8 mouse cellular contexts compared by ENCODE assay signal in the genomic region with DNA sequence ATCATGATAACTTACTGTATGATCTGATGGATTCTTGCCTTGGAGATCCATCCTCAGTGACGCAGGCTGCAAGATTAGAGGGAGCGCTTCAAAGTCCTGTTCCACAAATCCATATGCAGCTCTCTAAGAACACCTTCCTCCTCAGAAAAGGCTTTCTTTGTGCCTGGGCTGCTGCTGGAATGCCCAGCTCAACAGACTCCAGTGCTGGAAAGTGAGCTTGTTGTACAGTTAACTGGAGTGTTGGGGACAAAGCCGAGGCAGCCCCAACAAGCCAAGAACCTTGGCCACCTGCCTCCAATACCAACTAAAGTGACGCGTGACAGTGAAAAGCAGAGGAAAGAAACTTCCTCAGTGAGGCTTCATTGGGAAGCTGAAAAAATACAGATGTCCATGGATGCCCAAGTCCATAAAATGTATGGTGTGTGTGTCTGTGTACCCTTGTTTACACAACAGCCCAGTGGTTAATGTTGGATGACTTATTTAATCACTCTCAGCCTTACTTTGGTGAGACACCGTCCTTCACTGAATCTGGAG. TPM values are rescaled to one million over a fixed set of nuclear protein-coding genes. Genes with fewer than 3 reads are reported as not detected.
DNase-seq lines count a peak whose midpoint lies in the region; ATAC-seq and TF ChIP-seq lines count a peak whose summit lies in the region.

No protein-coding gene starts in this region.

- 62% methylated on average over 6 of the region's 6 CpGs for WGBS in forebrain, embryonic 10.5 days
- 31% methylated on average over 6 of the region's 6 CpGs for WGBS in intestine, embryonic 14.5 days
- WGBS in midbrain, embryonic 14.5 days = 38% methylated on average over 6 of the region's 6 CpGs

- intact Hi-C loops in heart, postnatal 25 days (cut with DNase I) = no loop called here
- intact Hi-C loops in gastrocnemius, postnatal 36 days (cut with DNase I) = no loop called here

- peaks cover 11 to 31% of the 10 kb centered on the region in 2 experiments for H3K4me1 ChIP-seq in ES-E14 (ENCODE audit: control insufficient read depth in 2 of 2, insufficient read depth in 2 of 2, low read length in 2 of 2, poor library complexity in 1 of 2)
- peaks cover 42% of the 10 kb centered on the region for H3K4me1 ChIP-seq in forebrain, embryonic 10.5 days
- peaks cover 19% of the 10 kb centered on the region for H3K4me1 ChIP-seq in intestine, embryonic 14.5 days (replicated peaks; ENCODE audit: control insufficient read depth, insufficient read depth, low read length)
- H3K4me1 ChIP-seq in midbrain, embryonic 14.5 days (ENCODE audit: control insufficient read depth, insufficient read depth, low read length) = peaks cover 20% of the 10 kb centered on the region; the same call in 1 of the 2 replicates

- H3K4me3 ChIP-seq in ES-E14 (ENCODE audit: insufficient read depth in 1 of 2, low read depth in 1 of 2, low read length in 2 of 2, poor library complexity in 1 of 2, severe bottlenecking in 1 of 2) = peak overlapping the region; percentile 19 to 74; a peak in 3 of 4 replicates
- H3K4me3 ChIP-seq in forebrain, embryonic 10.5 days = peak overlapping the region; percentile 49
- H3K4me3 ChIP-seq in intestine, embryonic 14.5 days (ENCODE audit: low read depth, low read length) = peak overlapping the region; percentile 68
- peak overlapping the region; percentile 53 for H3K4me3 ChIP-seq in midbrain, embryonic 14.5 days (replicated peaks; ENCODE audit: low read depth, low read length)

- in situ Hi-C loops in ES-E14 (cut with MboI; ENCODE audit: low sequenced_read_pairs in 2 of 2, unreplicated experiment in 2 of 2) = no loop called here

- peak overlapping the region; percentile 57 for H3K4me2 ChIP-seq in intestine, embryonic 14.5 days (ENCODE audit: low read length)
- H3K4me2 ChIP-seq in midbrain, embryonic 14.5 days (ENCODE audit: low read length) = peak overlapping the region; percentile 78

- no peak for ATAC-seq in intestine, embryonic 14.5 days (replicated peaks; ENCODE audit: low FRiP score, low TSS enrichment, low read depth)
- no peak for ATAC-seq in midbrain, embryonic 14.5 days (ENCODE audit: low FRiP score, low TSS enrichment)

- H3K36me3 ChIP-seq in ES-E14 (ENCODE audit: control insufficient read depth, insufficient read depth, low read length, poor library complexity, severe bottlenecking) = no peaks in the 10 kb centered on the region
- no peaks in the 10 kb centered on the region for H3K36me3 ChIP-seq in forebrain, embryonic 10.5 days (replicated peaks)
- no peaks in the 10 kb centered on the region for H3K36me3 ChIP-seq in intestine, embryonic 14.5 days (ENCODE audit: control insufficient read depth, insufficient read depth, low read length)
- H3K36me3 ChIP-seq in midbrain, embryonic 14.5 days (ENCODE audit: control insufficient read depth, insufficient read depth, low read length) = no peaks in the 10 kb centered on the region

- no peaks in the 10 kb centered on the region for H3K27me3 ChIP-seq in forebrain, embryonic 10.5 days (ENCODE audit: poor library complexity, severe bottlenecking)
- no peaks in the 10 kb centered on the region for H3K27me3 ChIP-seq in intestine, embryonic 14.5 days (replicated peaks; ENCODE audit: control insufficient read depth, insufficient read depth, low read length)
- no peaks in the 10 kb centered on the region for H3K27me3 ChIP-seq in midbrain, embryonic 14.5 days (ENCODE audit: control insufficient read depth, insufficient read depth, low read length)

- H3K9me3 ChIP-seq in ES-E14 (ENCODE audit: control insufficient read depth, insufficient read depth, low read depth, low read length) = no peaks in the 10 kb centered on the region
- H3K9me3 ChIP-seq in forebrain, embryonic 10.5 days = no peaks in the 10 kb centered on the region
- no peaks in the 10 kb centered on the region for H3K9me3 ChIP-seq in intestine, embryonic 14.5 days (ENCODE audit: control insufficient read depth, low read length)
- H3K9me3 ChIP-seq in midbrain, embryonic 14.5 days (ENCODE audit: control insufficient read depth, low read length) = no peaks in the 10 kb centered on the region

- no peak overlapping the region for H3K27ac ChIP-seq in ES-E14 (ENCODE audit: insufficient read depth, low read depth, low read length, poor library complexity, severe bottlenecking)
- H3K27ac ChIP-seq in forebrain, embryonic 10.5 days = peak overlapping the region; percentile 70; the same call in 1 of the 2 replicates
- 0 out of 2 replicates have a peak overlapping the region, but pooled peaks have one; percentile 80 for H3K27ac ChIP-seq in intestine, embryonic 14.5 days (ENCODE audit: low read depth)
- H3K27ac ChIP-seq in midbrain, embryonic 14.5 days (replicated peaks; ENCODE audit: low read depth, low read length) = peak overlapping the region; percentile 71

- peak; percentile 21 to 32 for DNase-seq in heart, adult 18-20 months
- DNase-seq in heart, postnatal 25 days (ENCODE audit: low spot score) = no peak
- no peak for DNase-seq in ES-E14 (ENCODE audit: low read depth, low spot score)
- no peak for DNase-seq in forebrain, embryonic 10.5 days (ENCODE audit: extremely low spot score, low spot score)
- DNase-seq in intestine, embryonic 14.5 days (ENCODE audit: low spot score) = no peak
- peak; percentile 29 for DNase-seq in midbrain, embryonic 14.5 days
- no peak for DNase-seq in MN1 (ENCODE audit: low spot score)
- DNase-seq in gastrocnemius, postnatal 36 days = no peak

- no peak overlapping the region for H3K9ac ChIP-seq in ES-E14 (ENCODE audit: insufficient read depth, low read depth, low read length, poor library complexity, severe bottlenecking)
- peak overlapping the region; percentile 52 for H3K9ac ChIP-seq in intestine, embryonic 14.5 days (ENCODE audit: low read length)
- H3K9ac ChIP-seq in midbrain, embryonic 14.5 days (replicated peaks; ENCODE audit: low read length) = peak overlapping the region; percentile 65

TF ChIP-seq in ES-E14, 5 proteins besides CTCF, POLR2A, EP300 and RAD21:
- no peak for TF ChIP-seq CHD2 (IDR thresholded peaks at IDR 0.05; ENCODE audit: low read depth, low read length)
- TF ChIP-seq HCFC1 (IDR thresholded peaks at IDR 0.05; ENCODE audit: borderline replicate concordance, insufficient read depth, low read length) = no peak
- no peak for TF ChIP-seq ZNF384 (IDR thresholded peaks at IDR 0.05; ENCODE audit: low read depth, low read length)
- TF ChIP-seq MAFK (IDR thresholded peaks at IDR 0.05; ENCODE audit: insufficient read depth, low read depth, low read length) = no peak
- no peak for TF ChIP-seq ZC3H11A (IDR thresholded peaks at IDR 0.05; ENCODE audit: borderline replicate concordance, low read depth, low read length)

RNA-seq across cellular contexts. Expression of a gene that starts 1.2 kb away (rescaled TPM):
- 10 to 100 TPM; 36.9 to 41.4 TPM for total RNA-seq in heart, adult 18-20 months (2021)
- total RNA-seq in heart, postnatal 25 days (2021) = 10 to 100 TPM; 46.9 to 49.4 TPM
- total RNA-seq in ES-E14 (2012; rRNA removed) = 11.9 TPM in 2 replicates
- 20.6 and 23.5 TPM in 2 replicates for polyA plus RNA-seq in forebrain, embryonic 10.5 days (2016; fragmentation: Nextera tagmentation; extraction: Ambion mirVana)
- polyA plus RNA-seq in intestine, embryonic 14.5 days (2014; fragmentation: Nextera tagmentation; extraction: Ambion mirVana) = 90.5 and 93.5 TPM in 2 replicates
- 40.7 and 48.3 TPM in 2 replicates for polyA plus RNA-seq in midbrain, embryonic 14.5 days (2014; fragmentation: Nextera tagmentation; extraction: Ambion mirVana)
- total RNA-seq in gastrocnemius, postnatal 36 days (2021) = 10 to 100 TPM; 31.7 to 34.9 TPM

Comparison
In these comparisons a context has a peak if more than half of its experiments do, and no peak if none do; other contexts are left out.
1. DNase-seq: peak in heart, adult 18-20 months (2 of 2) and midbrain, embryonic 14.5 days (single experiment); none in heart, postnatal 25 days (single experiment), ES-E14 (single experiment), forebrain, embryonic 10.5 days (single experiment), intestine, embryonic 14.5 days (single experiment), MN1 (single experiment) and gastrocnemius, postnatal 36 days (0 of 2).
2. Peak in every context shown above with its lines, with median percentiles within 50 percentile points of each other: H3K4me3 ChIP-seq.